Mouse (Mus musculus) adrenal gland, adult 18-20 months (tissue): ENCODE measurements around the gene 9130213A22Rik. TPM values are rescaled to one million over a fixed set of nuclear protein-coding genes. Genes with fewer than 3 reads are reported as not detected.

Source experiments
- DNase-seq, 2 experiments: peaks; one replicate each; pipeline ENCODE4 v3.0.0; 2021 to 2022; ENCODE audit warnings: low spot score in 2 of 2
- total RNA-seq, 2 experiments: library from RNA; stranded (reverse); gene quantifications; 1 replicate in 1 of 2; 2 replicates in 1 of 2; pipeline ENCODE4 v1.2.3; 2021

The 9130213A22Rik gene
- total RNA-seq, 2 experiments from 2014 or later, result 0.43 to 0.61 TPM

DNA sequence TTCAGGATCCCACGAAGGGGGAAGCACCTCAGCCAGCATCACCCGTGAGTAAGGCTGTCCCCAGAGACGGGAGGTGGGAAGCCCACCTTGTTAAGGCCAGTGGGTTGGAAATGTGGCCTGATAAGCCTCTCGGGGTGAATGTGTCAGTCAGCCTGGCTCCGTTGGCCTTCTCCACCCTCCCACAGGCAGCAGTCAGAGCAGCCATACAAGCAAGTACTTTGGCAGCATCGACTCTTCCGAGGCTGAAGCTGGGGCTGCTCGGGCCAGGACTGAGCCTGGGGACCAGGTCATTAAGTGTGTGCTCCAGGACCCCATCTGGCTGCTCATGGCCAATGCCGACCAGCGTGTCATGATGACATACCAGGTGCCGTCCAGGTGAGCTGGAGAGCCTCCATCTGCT is 14.7 kb downstream of the 9130213A22Rik start:
- DNase-seq, result peak in 1 of 2 experiments; percentile 21

- peak in 1 of 2 experiments; percentile 17 for DNase-seq
These were observed 15.5 kb downstream of the 9130213A22Rik start for GRCm38 (mm10) chr11:69106842-69107241.

DNA sequence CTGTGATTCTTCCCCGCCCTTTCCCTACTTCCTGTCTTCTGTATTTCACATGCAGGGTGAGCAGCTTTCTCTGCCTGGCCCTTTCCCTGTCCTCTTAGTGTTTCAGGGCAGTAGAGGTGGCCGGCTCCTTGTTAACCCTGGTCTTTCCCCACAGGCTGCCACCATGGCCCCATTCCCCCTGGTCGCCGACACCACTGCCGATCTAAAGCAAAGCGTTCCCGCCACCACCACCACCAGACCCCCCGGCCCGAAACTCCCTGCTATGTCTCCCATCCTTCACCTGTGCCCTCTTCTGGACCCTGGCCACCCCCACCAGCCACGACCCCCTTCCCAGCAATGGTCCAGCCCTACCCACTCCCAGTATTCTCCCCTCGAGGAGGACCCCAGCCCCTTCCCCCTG is 16.1 kb downstream of the 9130213A22Rik start:
- peak in 1 of 2 experiments; percentile 21 for DNase-seq

DNA sequence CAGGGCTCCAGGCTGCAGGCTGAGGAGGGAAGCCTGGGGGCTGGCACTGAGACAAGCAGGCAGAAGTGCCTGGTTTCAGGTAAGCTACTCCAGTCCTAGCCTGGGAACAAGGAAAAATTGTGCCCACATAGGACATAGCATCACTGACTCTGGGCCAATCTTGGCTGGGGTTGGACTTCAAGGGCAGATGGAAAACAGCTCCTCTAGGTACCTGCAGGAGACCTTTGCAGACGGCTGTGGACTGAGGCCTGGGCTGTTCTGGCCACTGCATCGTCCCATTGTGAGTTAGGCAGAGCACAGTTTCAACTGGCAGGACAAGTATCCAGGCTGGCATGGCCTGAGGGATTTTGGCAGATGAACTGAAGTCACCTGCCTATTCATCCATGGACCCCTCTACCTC is 16.6 kb downstream of the 9130213A22Rik start:
- no peak for DNase-seq

DNA sequence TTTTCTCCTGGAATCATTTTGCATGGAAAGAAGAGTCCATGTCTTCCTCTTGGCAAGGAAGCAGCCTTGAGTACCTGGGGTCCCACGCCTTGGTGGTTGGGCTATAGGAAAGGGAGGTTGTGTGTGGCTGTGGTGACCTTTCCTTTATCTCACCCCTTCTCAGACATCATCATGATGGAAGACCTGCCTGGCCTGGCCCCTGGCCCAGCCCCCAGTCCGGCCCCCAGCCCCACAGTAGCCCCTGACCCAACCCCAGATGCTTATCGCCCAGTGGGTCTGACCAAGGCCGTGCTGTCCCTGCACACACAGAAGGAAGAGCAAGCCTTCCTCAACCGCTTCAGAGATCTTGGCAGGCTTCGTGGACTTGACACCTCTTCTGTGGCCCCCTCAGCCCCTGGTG is 17.2 kb downstream of the 9130213A22Rik start:
- DNase-seq, result peak in 1 of 2 experiments; percentile 14

- DNase-seq, result peak in 1 of 2 experiments; percentile 21
These were observed 17.9 kb downstream of the 9130213A22Rik start for GRCm38 (mm10) chr11:69104487-69104886.

GRCm38 (mm10) chr11:69103531-69104435 is 18.6 kb downstream of the 9130213A22Rik start:
- peak in 1 of 2 experiments; percentile 22 for DNase-seq

DNA sequence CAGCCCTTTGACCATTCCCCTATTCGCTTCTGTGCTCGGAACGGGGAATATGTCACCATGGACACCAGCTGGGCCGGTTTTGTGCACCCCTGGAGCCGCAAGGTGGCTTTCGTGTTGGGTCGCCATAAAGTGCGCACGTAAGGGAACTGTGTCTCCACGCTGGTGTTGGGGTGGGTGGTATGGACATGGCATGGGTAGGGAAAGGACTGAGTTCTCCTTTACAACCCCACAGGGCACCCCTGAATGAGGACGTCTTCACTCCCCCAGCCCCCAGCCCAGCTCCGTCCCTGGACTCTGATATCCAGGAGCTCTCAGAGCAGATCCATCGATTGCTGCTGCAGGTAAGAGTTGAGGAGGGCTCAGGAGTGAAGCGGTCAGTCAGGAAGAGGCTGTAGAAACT is 19.3 kb downstream of the 9130213A22Rik start:
- DNase-seq, result peak in 1 of 2 experiments; percentile 22

DNA sequence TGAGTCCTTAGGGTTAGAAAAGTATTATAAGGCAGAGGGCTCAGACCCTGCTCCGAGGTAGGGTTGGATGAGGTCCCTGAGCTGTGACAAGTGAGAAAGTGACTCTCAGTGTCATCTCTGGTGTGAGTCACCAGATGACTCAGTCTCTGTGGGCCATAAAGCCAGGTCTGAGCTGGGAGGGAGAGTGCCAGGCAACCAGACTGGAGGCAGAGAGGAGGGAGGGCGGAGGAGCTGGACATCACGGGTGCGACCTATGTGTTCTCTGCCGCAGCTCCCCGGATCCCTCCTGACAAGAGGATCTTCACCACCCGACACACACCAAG is 20.0 kb downstream of the 9130213A22Rik start:
- DNase-seq, result peak; percentile 33 to 60

- DNase-seq, result peak in 1 of 2 experiments; percentile 27
These were observed 20.6 kb downstream of the 9130213A22Rik start for GRCm38 (mm10) chr11:69101604-69102402.

DNA sequence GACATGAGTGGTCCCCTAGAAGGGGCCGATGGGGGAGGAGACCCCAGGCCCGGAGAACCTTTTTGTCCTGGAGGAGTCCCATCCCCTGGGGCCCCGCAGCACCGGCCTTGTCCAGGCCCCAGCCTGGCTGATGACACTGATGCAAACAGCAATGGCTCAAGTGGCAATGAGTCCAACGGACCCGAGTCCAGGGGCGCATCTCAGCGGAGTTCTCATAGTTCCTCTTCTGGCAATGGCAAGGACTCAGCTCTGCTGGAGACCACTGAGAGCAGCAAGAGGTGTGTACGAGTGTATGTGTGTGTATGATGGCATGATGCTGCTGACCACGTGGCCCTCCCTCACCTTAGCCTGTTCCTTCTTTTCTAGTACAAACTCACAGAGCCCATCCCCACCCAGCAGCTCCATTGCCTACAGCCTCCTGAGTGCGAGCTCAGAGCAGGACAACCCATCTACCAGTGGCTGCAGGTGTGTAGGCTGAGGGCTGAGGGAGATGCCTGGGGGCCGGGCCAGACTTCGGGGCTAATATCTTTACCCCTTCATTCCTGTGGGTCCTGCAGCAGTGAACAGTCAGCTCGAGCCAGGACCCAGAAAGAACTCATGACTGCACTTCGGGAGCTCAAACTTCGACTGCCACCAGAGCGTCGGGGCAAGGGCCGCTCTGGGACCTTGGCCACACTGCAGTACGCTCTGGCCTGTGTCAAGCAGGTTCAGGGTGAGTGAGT is 21.6 kb downstream of the 9130213A22Rik start:
- DNase-seq, result peak in 1 of 2 experiments; percentile 37

DNA sequence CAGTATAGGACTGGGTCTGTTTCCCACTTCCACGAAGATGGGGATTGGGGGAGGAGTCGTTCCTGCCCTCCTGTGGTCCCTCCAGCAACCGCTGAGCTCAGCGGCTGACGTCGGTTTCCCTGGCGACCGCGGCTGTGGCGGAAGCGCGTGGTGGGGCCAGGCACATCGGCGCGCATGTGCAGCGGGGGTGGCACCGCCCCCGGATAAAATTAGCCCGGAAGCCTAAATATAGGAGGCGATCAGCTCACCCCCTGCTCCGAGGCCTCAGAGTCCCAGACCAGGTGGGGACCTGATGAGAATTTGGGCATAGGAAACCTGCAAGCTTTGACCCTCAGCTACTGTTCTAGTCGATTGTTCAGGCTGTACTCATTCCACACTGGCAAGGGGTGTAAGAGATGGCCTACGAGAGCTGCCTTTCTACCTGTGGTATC is 22.5 kb downstream of the 9130213A22Rik start:
- DNase-seq, result peak; percentile 90 to 93

DNA sequence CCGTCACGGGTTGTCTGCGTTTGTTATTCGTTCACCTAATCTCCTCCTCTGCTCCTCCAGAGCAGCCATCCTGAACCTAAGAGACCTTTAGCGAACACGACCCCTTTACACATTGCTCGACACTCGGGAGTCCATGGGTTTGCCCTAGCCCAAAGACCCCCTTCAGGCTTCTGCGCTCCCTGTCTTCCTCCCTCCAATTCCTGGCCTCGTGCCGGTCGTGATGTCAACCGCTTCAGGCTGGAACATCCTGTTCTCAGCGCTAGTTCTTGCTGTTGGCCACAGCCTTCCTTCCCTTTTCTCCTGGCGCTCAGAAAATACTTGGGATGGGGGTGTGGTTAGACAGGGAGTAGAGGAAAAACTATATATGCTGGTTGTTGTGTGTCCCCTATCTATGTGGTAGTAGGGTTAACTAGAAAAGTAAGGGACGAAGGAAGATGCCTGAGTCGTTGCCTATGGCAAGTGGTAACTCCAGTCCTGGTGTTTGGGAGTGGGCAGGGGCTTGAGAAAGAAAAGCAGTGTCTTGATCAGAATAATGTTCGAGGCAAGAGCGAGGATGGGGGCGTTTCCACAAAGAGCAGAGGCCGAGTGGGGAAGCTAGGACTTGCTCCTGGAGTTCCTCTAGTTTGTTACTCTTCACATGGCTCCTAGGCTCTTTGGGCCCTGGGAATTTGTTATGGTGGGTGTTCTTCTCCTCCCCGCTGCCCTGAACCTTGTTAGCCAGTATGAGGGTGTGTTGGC is 23.0 kb downstream of the 9130213A22Rik start:
- DNase-seq, result peak; percentile 71 to 82

GRCm38 (mm10) chr11:69098762-69099091 is 23.7 kb downstream of the 9130213A22Rik start:
- peak; percentile 98 for DNase-seq

- DNase-seq, result peak in 1 of 2 experiments; percentile 25
These were observed 24.2 kb downstream of the 9130213A22Rik start for GRCm38 (mm10) chr11:69098039-69098761.

- DNase-seq, result peak; percentile 99
These were observed 25.1 kb downstream of the 9130213A22Rik start for GRCm38 (mm10) chr11:69096987-69097900.

GRCm38 (mm10) chr11:69096360-69096986 is 25.9 kb downstream of the 9130213A22Rik start:
- no peak for DNase-seq
